Mouse (Mus musculus) kidney, adult 18-20 months (tissue): ENCODE data around the gene St7.
A peak's percentile ranks its signal among the peaks of the same experiment; 100 is the strongest.

Experiments used
- DNase-seq: peaks from one replicate; pipeline ENCODE4 v3.0.0; 2021

St7 gene

GRCm38 (mm10) chr6:17968467-17969144 lies 275.9 kb downstream of the St7 start:
- DNase-seq: no peak

- DNase-seq: no peak
These were observed 277.1 kb downstream of the St7 start for GRCm38 (mm10) chr6:17969815-17970214.

- no peak for DNase-seq
These were observed 278.7 kb downstream of the St7 start for GRCm38 (mm10) chr6:17971393-17971792.

GRCm38 (mm10) chr6:17974416-17974815 lies 281.7 kb downstream of the St7 start:
- no peak for DNase-seq

- no peak for DNase-seq
These were observed 284.4 kb downstream of the St7 start for GRCm38 (mm10) chr6:17977165-17977564.

GRCm38 (mm10) chr6:17978324-17978723 lies 285.6 kb downstream of the St7 start:
- no peak for DNase-seq

GRCm38 (mm10) chr6:17978881-17979280 lies 286.1 kb downstream of the St7 start:
- no peak for DNase-seq

- DNase-seq: no peak
These were observed 286.6 kb downstream of the St7 start for GRCm38 (mm10) chr6:17979361-17979760.

- no peak for DNase-seq
These were observed 297.7 kb downstream of the St7 start for GRCm38 (mm10) chr6:17990173-17991028.

GRCm38 (mm10) chr6:17991625-17992024 lies 298.9 kb downstream of the St7 start:
- DNase-seq: peak; percentile 4
